Mouse (Mus musculus) embryonic facial prominence, embryonic 11.5 days (tissue): ENCODE data around the gene Snx12. TPM values are rescaled to one million over a fixed set of nuclear protein-coding genes. Genes with fewer than 3 reads are reported as not detected.

ENCODE experiments used
- ATAC-seq: fragments of 200-750 bp; cut with Nextera tagmentation; replicated peaks from 2 replicates; pipeline ENCODE4 v1.8.0; 2017; ENCODE audit warnings: low read depth; ENCODE audit not compliant: insufficient number of reproducible peaks, low FRiP score, low TSS enrichment
- DNase-seq: peaks from one replicate; pipeline ENCODE4 v3.0.0-alpha.2; 2015; ENCODE audit warnings: low spot score
- H3K27ac ChIP-seq: fragments of 300-500 bp; sonication (generic); replicated peaks from 2 replicates; pipeline ENCODE4 v1.5.1; 2014; ENCODE audit warnings: mild to moderate bottlenecking, low read depth, low read length, control low read depth
- H3K27me3 ChIP-seq: fragments of 300-500 bp; sonication (generic); 2 replicates; pipeline ENCODE4 v1.6.1; 2014; ENCODE audit warnings: mild to moderate bottlenecking, low read length, moderate library complexity, mixed read lengths; ENCODE audit not compliant: control insufficient read depth, insufficient read depth
- H3K36me3 ChIP-seq: fragments of 300-500 bp; sonication (generic); replicated peaks from 2 replicates; pipeline ENCODE4 v1.6.1; 2014; ENCODE audit warnings: low read depth, mild to moderate bottlenecking, low read length, moderate library complexity, mixed read lengths; ENCODE audit not compliant: control insufficient read depth, insufficient read depth
- H3K4me1 ChIP-seq: fragments of 300-500 bp; sonication (generic); 2 replicates; pipeline ENCODE4 v1.6.1; 2014; ENCODE audit warnings: low read length, mixed read lengths; ENCODE audit not compliant: control insufficient read depth, insufficient read depth
- H3K4me2 ChIP-seq: fragments of 300-500 bp; sonication (generic); 2 replicates; pipeline ENCODE4 v1.6.1; 2014; ENCODE audit warnings: low read depth, mild to moderate bottlenecking, control low read depth, low read length, moderate library complexity
- H3K4me3 ChIP-seq: fragments of 300-500 bp; sonication (generic); 2 replicates; pipeline ENCODE4 v1.5.1; 2014; ENCODE audit warnings: low read depth, low read length, control low read depth
- H3K9ac ChIP-seq: fragments of 300-500 bp; sonication (generic); replicated peaks from 2 replicates; pipeline ENCODE4 v1.6.1; 2014; ENCODE audit warnings: mild to moderate bottlenecking, control low read depth, low read length
- H3K9me3 ChIP-seq: fragments of 300-500 bp; sonication (generic); replicated peaks from 2 replicates; pipeline ENCODE4 v1.6.1; 2016; ENCODE audit warnings: mild to moderate bottlenecking, low read length, inconsistent platforms, mixed read lengths; ENCODE audit not compliant: control insufficient read depth
- WGBS: fragments of 180-500 bp; shearing (Covaris S2); extraction: QIAGEN DNeasy Blood & Tissue Kit; methylation state at CpG from one replicate; pipeline ENCODE4 v1.1.7; 2014; 5-methylcytosine and 5-hydroxymethylcytosine counted together
- polyA plus RNA-seq: library from polyadenylated mRNA; unstranded; fragments of >200 nt; fragmentation: Nextera tagmentation; extraction: Ambion mirVana; gene quantifications from 2 replicates; pipeline ENCODE4 v1.2.1, GENCODE M21; 2014

The Snx12 gene
- polyA plus RNA-seq, 1 experiment from 2014 or later, result 66.2 TPM

GRCm38 (mm10) chrX:101163739-101164138, 58.6 kb downstream of the Snx12 start:
- Histone ChIP-seq H3K4me1 (no peaks in the 10 kb centered on the region), H3K4me3 (no peak overlapping the region), H3K27ac (no peak overlapping the region), H3K4me2 (no peak overlapping the region), H3K36me3 (no peaks in the 10 kb centered on the region), H3K9ac (no peak overlapping the region), H3K27me3 (no peaks in the 10 kb centered on the region), H3K9me3 (no peaks in the 10 kb centered on the region)
- ATAC-seq (no peak), DNase-seq (no peak)
- WGBS, result 65% methylated on average over 2 of the region's 2 CpGs

GRCm38 (mm10) chrX:101163278-101163677, 59.1 kb downstream of the Snx12 start:
- no peak for DNase-seq
- no peak overlapping the region for H3K4me3 ChIP-seq
- H3K27ac ChIP-seq, result no peak overlapping the region
- ATAC-seq, result no peak
- no peaks in the 10 kb centered on the region for H3K36me3 ChIP-seq
- WGBS, result 85% methylated on average over 3 of the region's 3 CpGs
- H3K9ac ChIP-seq, result no peak overlapping the region
- no peaks in the 10 kb centered on the region for H3K9me3 ChIP-seq
- H3K27me3 ChIP-seq, result no peaks in the 10 kb centered on the region
- H3K4me2 ChIP-seq, result no peak overlapping the region
- no peaks in the 10 kb centered on the region for H3K4me1 ChIP-seq

GRCm38 (mm10) chrX:101162532-101162931, 59.8 kb downstream of the Snx12 start:
- Histone ChIP-seq H3K4me3 (no peak overlapping the region), H3K4me1 (no peaks in the 10 kb centered on the region), H3K9me3 (no peaks in the 10 kb centered on the region), H3K36me3 (no peaks in the 10 kb centered on the region), H3K27me3 (no peaks in the 10 kb centered on the region), H3K9ac (no peak overlapping the region), H3K27ac (no peak overlapping the region), H3K4me2 (no peak overlapping the region)
- no peak for DNase-seq
- no peak for ATAC-seq
- 87% methylated on average over 3 of the region's 3 CpGs for WGBS

- H3K27me3 ChIP-seq, result no peaks in the 10 kb centered on the region
- no peak overlapping the region for H3K9ac ChIP-seq
- no peak overlapping the region for H3K4me2 ChIP-seq
- H3K27ac ChIP-seq, result no peak overlapping the region
- no peaks in the 10 kb centered on the region for H3K9me3 ChIP-seq
- H3K4me3 ChIP-seq, result no peak overlapping the region
- WGBS, result 96% methylated on average over 2 of the region's 2 CpGs
- no peaks in the 10 kb centered on the region for H3K36me3 ChIP-seq
- no peak for ATAC-seq
- DNase-seq, result no peak
- H3K4me1 ChIP-seq, result no peaks in the 10 kb centered on the region
Measured at GRCm38 (mm10) chrX:101157488-101157887, 64.9 kb downstream of the Snx12 start.

- H3K4me2 ChIP-seq, result no peak overlapping the region
- H3K27ac ChIP-seq, result no peak overlapping the region
- WGBS, result 27% methylated on average over 5 of the region's 5 CpGs
- DNase-seq, result peak; percentile 41
- H3K36me3 ChIP-seq, result no peaks in the 10 kb centered on the region
- H3K4me3 ChIP-seq, result no peak overlapping the region
- no peaks in the 10 kb centered on the region for H3K4me1 ChIP-seq
- no peak for ATAC-seq
- H3K9me3 ChIP-seq, result no peaks in the 10 kb centered on the region
- H3K9ac ChIP-seq, result no peak overlapping the region
- H3K27me3 ChIP-seq, result no peaks in the 10 kb centered on the region
Measured at GRCm38 (mm10) chrX:101156369-101156768, 66.0 kb downstream of the Snx12 start.

GRCm38 (mm10) chrX:101147506-101147905, 74.9 kb downstream of the Snx12 start:
- Histone ChIP-seq H3K9ac (no peak overlapping the region), H3K27ac (no peak overlapping the region), H3K9me3 (no peaks in the 10 kb centered on the region), H3K4me3 (no peak overlapping the region), H3K36me3 (no peaks in the 10 kb centered on the region), H3K27me3 (no peaks in the 10 kb centered on the region), H3K4me2 (no peak overlapping the region), H3K4me1 (no peaks in the 10 kb centered on the region)
- ATAC-seq (no peak), DNase-seq (no peak)
- 67% methylated on average over 5 of the region's 5 CpGs for WGBS

GRCm38 (mm10) chrX:101131992-101132791, 90.2 kb downstream of the Snx12 start:
- H3K4me3 ChIP-seq, result no peak overlapping the region
- H3K9me3 ChIP-seq, result no peaks in the 10 kb centered on the region
- DNase-seq (peak; percentile 68), ATAC-seq (no peak)
- H3K27ac ChIP-seq, result no peak overlapping the region
- H3K4me2 ChIP-seq, result no peak overlapping the region
- H3K4me1 ChIP-seq, result no peaks in the 10 kb centered on the region
- no peak overlapping the region for H3K9ac ChIP-seq
- H3K36me3 ChIP-seq, result no peaks in the 10 kb centered on the region
- H3K27me3 ChIP-seq, result no peaks in the 10 kb centered on the region
- 44% methylated on average over 12 of the region's 12 CpGs for WGBS

- Histone ChIP-seq H3K4me3 (no peak overlapping the region), H3K36me3 (no peaks in the 10 kb centered on the region), H3K4me1 (no peaks in the 10 kb centered on the region), H3K9ac (no peak overlapping the region), H3K4me2 (no peak overlapping the region), H3K27me3 (no peaks in the 10 kb centered on the region), H3K27ac (no peak overlapping the region), H3K9me3 (no peaks in the 10 kb centered on the region)
- ATAC-seq (no peak), DNase-seq (peak; percentile 74)
- WGBS, result 24% methylated on average over 7 of the region's 7 CpGs
Measured at GRCm38 (mm10) chrX:101131001-101131400, 91.4 kb downstream of the Snx12 start.
